Mouse (Mus musculus): Measurements from ENCODE around the gene C7. TPM values are rescaled to one million over a fixed set of nuclear protein-coding genes. Genes with fewer than 3 reads are reported as not detected.
"Not testable (repeated sequence)": the region's sequence is repeated elsewhere in the genome, so short reads cannot be mapped to it uniquely, and the experiment has no call there.

The C7 gene
- polyA plus RNA-seq, 1 experiment: 0.19 TPM

GRCm38 (mm10) chr15:5090131-5090530, 26.6 kb upstream of the C7 start:
- TF ChIP-seq POLR2A (IDR thresholded peaks at IDR 0.05; ENCODE audit: low read depth, low read length) (no peak), CTCF (IDR thresholded peaks at IDR 0.05; ENCODE audit: borderline replicate concordance, insufficient read depth, low read length) (no peak)
- H3K4me3 ChIP-seq (ENCODE audit: insufficient read depth, low read length): no peak overlapping the region
- no peak overlapping the region for H3K27ac ChIP-seq (ENCODE audit: insufficient read depth, low read length)
- H3K4me1 ChIP-seq (ENCODE audit: control insufficient read depth, insufficient read depth, low read length): no peaks in the 10 kb centered on the region; the same call in 1 of the 2 replicates

GRCm38 (mm10) chr15:5088850-5089608, 25.5 kb upstream of the C7 start:
- Histone ChIP-seq H3K27ac (ENCODE audit: insufficient read depth, low read length) (0 out of 2 replicates have a peak overlapping the region, but pooled peaks have one; percentile 5), H3K4me3 (ENCODE audit: insufficient read depth, low read length) (no peak overlapping the region), H3K4me1 (ENCODE audit: control insufficient read depth, insufficient read depth, low read length) (no peaks in the 10 kb centered on the region; the same call in 1 of the 2 replicates)
- TF ChIP-seq CTCF (IDR thresholded peaks at IDR 0.05; ENCODE audit: borderline replicate concordance, insufficient read depth, low read length) (no peak), POLR2A (IDR thresholded peaks at IDR 0.05; ENCODE audit: low read depth, low read length) (no peak)

DNA sequence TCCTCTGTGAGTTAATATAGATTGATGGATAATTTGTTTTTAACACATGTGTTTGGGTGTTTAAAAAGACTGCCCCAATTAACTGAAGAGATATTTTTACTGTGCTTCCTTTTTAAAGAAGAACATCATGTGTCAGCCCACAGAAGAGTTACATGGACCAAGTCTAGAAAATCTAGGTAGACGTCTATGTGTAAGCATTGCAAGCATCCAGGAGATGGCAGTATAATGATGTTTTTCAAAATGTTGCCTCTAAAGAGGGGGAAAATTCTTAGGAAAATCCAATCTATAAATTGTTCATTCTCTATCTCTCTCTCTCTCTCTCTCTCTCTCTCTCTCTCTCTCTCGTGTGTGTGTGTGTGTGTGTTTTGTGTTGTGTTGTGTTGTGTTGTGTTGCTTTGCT, 22.6 kb upstream of the C7 start:
- H3K4me1 ChIP-seq (ENCODE audit: control insufficient read depth, insufficient read depth, low read length): no peaks in the 10 kb centered on the region; the same call in 1 of the 2 replicates
- TF ChIP-seq POLR2A (IDR thresholded peaks at IDR 0.05; ENCODE audit: low read depth, low read length) (no peak), CTCF (IDR thresholded peaks at IDR 0.05; ENCODE audit: borderline replicate concordance, insufficient read depth, low read length) (no peak)

DNA sequence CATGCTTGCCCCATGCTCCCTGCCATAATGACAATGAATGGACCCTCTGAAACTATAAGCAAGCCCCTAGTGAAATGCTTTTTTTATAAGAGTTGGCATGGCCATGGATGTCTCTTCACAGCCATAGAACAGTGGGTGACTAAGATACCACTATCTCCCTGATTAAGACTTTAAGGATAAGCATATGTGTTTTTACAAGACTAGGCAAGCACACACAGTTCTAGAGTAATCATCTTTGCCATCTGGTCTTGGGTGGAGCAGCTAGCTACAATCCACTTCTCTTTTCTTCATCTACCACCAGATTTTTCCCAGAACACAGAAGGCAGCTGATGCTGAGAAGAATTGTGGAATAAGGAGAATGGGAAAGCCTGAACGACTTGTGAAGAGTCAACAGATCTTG, 17.7 kb upstream of the C7 start:
- H3K4me1 ChIP-seq (ENCODE audit: control insufficient read depth, insufficient read depth, low read length): no peaks in the 10 kb centered on the region
- H3K27ac ChIP-seq (ENCODE audit: insufficient read depth, low read length): no peak overlapping the region
- H3K4me3 ChIP-seq (ENCODE audit: insufficient read depth, low read length): no peak overlapping the region
- TF ChIP-seq CTCF (IDR thresholded peaks at IDR 0.05; ENCODE audit: borderline replicate concordance, insufficient read depth, low read length): no peak
- TF ChIP-seq POLR2A (IDR thresholded peaks at IDR 0.05; ENCODE audit: low read depth, low read length): no peak

More for the DNA sequence above, 22.6 kb upstream of the C7 start:
- no peak overlapping the region for H3K4me3 ChIP-seq (ENCODE audit: insufficient read depth, low read length)
- no peak overlapping the region for H3K27ac ChIP-seq (ENCODE audit: insufficient read depth, low read length)

GRCm38 (mm10) chr15:5068801-5069518, 5.4 kb upstream of the C7 start:
- Histone ChIP-seq H3K27ac (ENCODE audit: insufficient read depth, low read length) (no peak overlapping the region), H3K4me3 (ENCODE audit: insufficient read depth, low read length) (no peak overlapping the region), H3K4me1 (ENCODE audit: control insufficient read depth, insufficient read depth, low read length) (no peaks in the 10 kb centered on the region)
- TF ChIP-seq CTCF (IDR thresholded peaks at IDR 0.05; ENCODE audit: borderline replicate concordance, insufficient read depth, low read length) (peak; percentile 70; the same call in 1 of the 2 replicates), POLR2A (IDR thresholded peaks at IDR 0.05; ENCODE audit: low read depth, low read length) (no peak)

- Histone ChIP-seq H3K4me3 (ENCODE audit: insufficient read depth, low read length) (no peak overlapping the region), H3K27ac (ENCODE audit: insufficient read depth, low read length) (no peak overlapping the region), H3K4me1 (ENCODE audit: control insufficient read depth, insufficient read depth, low read length) (no peaks in the 10 kb centered on the region)
- TF ChIP-seq CTCF (IDR thresholded peaks at IDR 0.05; ENCODE audit: borderline replicate concordance, insufficient read depth, low read length) (no peak), POLR2A (IDR thresholded peaks at IDR 0.05; ENCODE audit: low read depth, low read length) (no peak)
Measured at GRCm38 (mm10) chr15:5045560-5046284, 17.8 kb downstream of the C7 start.

DNA sequence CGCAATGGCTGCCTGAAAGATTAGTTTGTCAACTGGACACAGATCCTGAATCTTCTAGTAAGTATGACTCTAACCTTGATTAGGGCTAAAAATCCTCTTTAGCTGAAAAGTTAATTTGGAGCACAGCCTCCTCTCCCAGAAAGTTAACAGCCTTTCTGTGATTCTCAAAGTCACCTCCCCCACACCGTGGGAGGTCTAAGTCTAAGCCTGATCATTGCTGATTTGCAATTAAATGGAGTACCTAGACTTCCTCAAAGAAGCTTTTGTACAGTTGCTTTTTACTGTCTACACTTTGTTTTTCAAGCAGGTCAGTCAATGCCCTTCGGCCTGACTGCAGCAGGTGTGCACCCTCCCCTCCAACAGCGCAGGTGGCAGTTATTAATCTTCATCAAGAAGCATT, 34.3 kb downstream of the C7 start:
- Histone ChIP-seq H3K4me3 (ENCODE audit: insufficient read depth, low read length) (no peak overlapping the region), H3K4me1 (ENCODE audit: control insufficient read depth, insufficient read depth, low read length) (no peaks in the 10 kb centered on the region), H3K27ac (ENCODE audit: insufficient read depth, low read length) (no peak overlapping the region)
- TF ChIP-seq CTCF (IDR thresholded peaks at IDR 0.05; ENCODE audit: borderline replicate concordance, insufficient read depth, low read length) (no peak), POLR2A (IDR thresholded peaks at IDR 0.05; ENCODE audit: low read depth, low read length) (no peak)

GRCm38 (mm10) chr15:5023479-5024265, 39.9 kb downstream of the C7 start:
- H3K4me1 ChIP-seq (ENCODE audit: control insufficient read depth, insufficient read depth, low read length); H3K27ac ChIP-seq (ENCODE audit: insufficient read depth, low read length); H3K4me3 ChIP-seq (ENCODE audit: insufficient read depth, low read length): not testable (repeated sequence)

- Histone ChIP-seq H3K27ac (ENCODE audit: insufficient read depth, low read length) (no peak overlapping the region), H3K4me3 (ENCODE audit: insufficient read depth, low read length) (no peak overlapping the region)
- TF ChIP-seq CTCF (IDR thresholded peaks at IDR 0.05; ENCODE audit: borderline replicate concordance, insufficient read depth, low read length): no peak
- no peak for TF ChIP-seq POLR2A (IDR thresholded peaks at IDR 0.05; ENCODE audit: low read depth, low read length)
Measured at GRCm38 (mm10) chr15:5009644-5010107, 53.9 kb downstream of the C7 start.

More at GRCm38 (mm10) chr15:5009644-5010107, 53.9 kb downstream of the C7 start:
- no peaks in the 10 kb centered on the region for H3K4me1 ChIP-seq (ENCODE audit: control insufficient read depth, insufficient read depth, low read length)

All from embryonic fibroblast, embryonic 13.5 days (primary cell).